Mouse (Mus musculus) ovary, postnatal 10 days (tissue): ENCODE measurements around the gene Ptprj.

Experiments
- DNase-seq: peaks from one replicate; pipeline ENCODE4 v3.0.0; 2022; ENCODE audit warnings: low spot score

Ptprj gene

GRCm38 (mm10) chr2:90522455-90522854, 58.0 kb downstream of the Ptprj start:
- no peak for DNase-seq

- no peak for DNase-seq
These were observed 58.5 kb downstream of the Ptprj start for GRCm38 (mm10) chr2:90521909-90522308.

GRCm38 (mm10) chr2:90518296-90518695, 62.2 kb downstream of the Ptprj start:
- DNase-seq: no peak

GRCm38 (mm10) chr2:90514969-90515368, 65.5 kb downstream of the Ptprj start:
- DNase-seq: no peak

- no peak for DNase-seq
These were observed 71.2 kb downstream of the Ptprj start for GRCm38 (mm10) chr2:90509268-90509667.

- no peak for DNase-seq
These were observed 74.3 kb downstream of the Ptprj start for GRCm38 (mm10) chr2:90506143-90506542.

GRCm38 (mm10) chr2:90504731-90505171, 75.7 kb downstream of the Ptprj start:
- no peak for DNase-seq

- DNase-seq: no peak
These were observed 77.1 kb downstream of the Ptprj start for GRCm38 (mm10) chr2:90503182-90503833.

GRCm38 (mm10) chr2:90502738-90503137, 77.7 kb downstream of the Ptprj start:
- DNase-seq: no peak

- no peak for DNase-seq
These were observed 78.7 kb downstream of the Ptprj start for GRCm38 (mm10) chr2:90501708-90502107.

GRCm38 (mm10) chr2:90500892-90501291, 79.6 kb downstream of the Ptprj start:
- DNase-seq: no peak

GRCm38 (mm10) chr2:90499002-90499401, 81.4 kb downstream of the Ptprj start:
- DNase-seq: no peak

- no peak for DNase-seq
These were observed 82.9 kb downstream of the Ptprj start for GRCm38 (mm10) chr2:90497551-90497950.

- no peak for DNase-seq
These were observed 83.8 kb downstream of the Ptprj start for GRCm38 (mm10) chr2:90496680-90497074.

GRCm38 (mm10) chr2:90496012-90496679, 84.3 kb downstream of the Ptprj start:
- no peak for DNase-seq

- DNase-seq: no peak
These were observed 90.0 kb downstream of the Ptprj start for GRCm38 (mm10) chr2:90490279-90491046.

- no peak for DNase-seq
These were observed 90.6 kb downstream of the Ptprj start for GRCm38 (mm10) chr2:90489839-90490238.

GRCm38 (mm10) chr2:90488690-90489590, 91.5 kb downstream of the Ptprj start:
- DNase-seq: no peak

GRCm38 (mm10) chr2:90487471-90488238, 92.8 kb downstream of the Ptprj start:
- no peak for DNase-seq

GRCm38 (mm10) chr2:90486226-90486755, 94.2 kb downstream of the Ptprj start:
- DNase-seq: no peak

GRCm38 (mm10) chr2:90481505-90481904, 98.9 kb downstream of the Ptprj start:
- DNase-seq: no peak
